Mouse (Mus musculus) gastrocnemius, adult 18-20 months (tissue): ENCODE results near the gene Zbtb25. TPM values are rescaled to one million over a fixed set of nuclear protein-coding genes. Genes with fewer than 3 reads are reported as not detected.

Source experiments
- DNase-seq: peaks from one replicate; pipeline ENCODE4 v3.0.0; 2021; ENCODE audit warnings: low spot score
- total RNA-seq, 2 experiments: library from RNA; stranded (reverse); gene quantifications; 2 replicates each; pipeline ENCODE4 v1.2.3; 2021

Zbtb25 gene
- total RNA-seq, 2 experiments from 2014 or later = 5.8 to 8.5 TPM

DNA sequence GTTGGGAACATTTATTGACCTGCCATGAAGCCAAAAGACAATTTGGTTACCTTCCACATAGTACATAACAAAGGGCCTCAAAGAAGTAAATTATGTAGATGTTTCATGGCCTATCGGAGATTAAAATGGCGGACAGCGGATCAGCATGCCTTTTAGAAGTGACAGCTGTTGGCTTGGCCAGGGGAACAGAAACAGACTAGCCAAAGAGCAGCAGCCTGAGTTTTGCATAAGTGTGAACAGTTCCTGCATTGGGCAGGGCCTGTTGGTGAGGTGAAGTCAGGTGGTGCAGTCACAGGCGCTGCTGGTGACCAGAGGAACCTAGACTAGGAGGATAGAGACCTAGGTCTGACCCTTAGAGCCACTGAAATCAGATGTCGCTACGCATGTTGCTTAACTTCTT, 7.7 kb upstream of the Zbtb25 start:
- no peak for DNase-seq

DNA sequence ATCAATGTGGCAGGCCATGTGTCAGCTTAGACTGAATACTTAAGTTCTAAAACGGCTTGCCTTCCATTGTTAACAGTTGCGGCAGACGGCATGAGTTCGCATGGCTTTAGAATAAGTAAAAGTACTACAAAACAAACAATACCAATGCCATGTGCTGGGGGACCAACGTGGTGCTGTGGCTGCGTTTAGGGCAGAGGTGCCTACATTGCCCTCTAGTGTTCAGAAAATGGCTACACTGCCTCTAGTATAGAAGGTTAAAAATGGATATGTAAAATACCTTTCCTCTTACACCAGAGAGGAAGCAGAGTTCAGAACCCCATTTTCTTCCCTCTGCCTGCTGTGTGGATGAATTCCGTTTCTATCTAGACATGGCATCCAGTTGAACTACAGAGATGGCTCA, 7.2 kb upstream of the Zbtb25 start:
- DNase-seq = no peak

DNA sequence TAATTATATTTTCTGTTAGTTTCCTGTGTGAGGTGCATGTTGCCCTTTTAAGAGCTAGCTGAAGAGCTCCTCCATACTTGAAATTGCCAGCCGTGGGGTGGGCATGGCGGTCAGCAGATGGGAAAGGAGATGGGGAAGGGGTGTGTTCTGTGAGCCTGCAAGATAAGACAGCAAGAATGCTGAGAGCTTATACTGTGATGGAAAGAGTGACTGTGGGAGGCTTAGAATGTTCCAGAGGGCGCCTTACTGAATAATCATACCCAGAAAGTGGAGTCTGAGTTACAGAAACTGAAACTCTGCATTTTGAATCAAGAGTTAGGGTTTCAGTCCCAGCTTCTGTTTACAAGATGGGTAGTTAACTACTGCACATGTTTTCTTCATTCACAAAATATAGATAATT, 6.1 kb upstream of the Zbtb25 start:
- no peak for DNase-seq

DNA sequence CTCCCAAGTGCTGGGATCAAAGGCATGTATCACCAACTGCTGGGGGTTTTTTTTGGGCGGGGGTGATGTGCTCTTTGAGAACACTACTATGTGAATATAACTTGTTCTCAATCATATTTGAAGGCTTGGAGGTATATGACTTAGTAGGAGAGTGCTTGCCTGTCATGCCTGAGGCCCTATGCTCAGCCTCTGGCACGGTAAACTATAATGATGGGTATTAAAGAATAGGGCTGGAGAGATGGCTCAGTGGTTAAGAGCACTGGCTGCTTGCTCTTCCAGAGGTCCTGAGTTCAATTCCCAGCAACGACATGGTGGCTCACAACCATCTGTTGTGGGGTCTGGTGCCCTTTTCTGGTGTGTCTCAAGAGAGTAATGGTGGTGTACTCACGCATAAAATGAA, 5.5 kb upstream of the Zbtb25 start:
- DNase-seq = no peak

DNA sequence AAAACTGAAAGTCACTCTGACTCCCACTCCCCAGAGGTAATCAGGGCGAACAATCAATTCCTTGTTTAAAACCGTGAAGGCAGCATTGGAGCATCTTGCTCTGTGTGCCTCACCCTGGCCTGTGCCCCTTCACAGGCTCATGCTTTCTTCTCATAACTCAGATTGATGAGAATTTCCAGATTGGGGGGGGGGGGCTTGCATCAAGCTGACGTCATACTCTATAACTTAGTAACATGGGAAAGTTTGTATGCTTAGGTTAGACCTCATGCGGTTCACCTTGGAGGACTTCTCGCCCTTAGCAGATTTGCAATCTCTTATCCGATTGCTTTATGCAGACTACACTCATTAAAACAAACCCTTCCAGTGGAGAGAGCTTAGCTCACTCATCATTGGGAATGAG, 4.6 kb upstream of the Zbtb25 start:
- no peak for DNase-seq

DNA sequence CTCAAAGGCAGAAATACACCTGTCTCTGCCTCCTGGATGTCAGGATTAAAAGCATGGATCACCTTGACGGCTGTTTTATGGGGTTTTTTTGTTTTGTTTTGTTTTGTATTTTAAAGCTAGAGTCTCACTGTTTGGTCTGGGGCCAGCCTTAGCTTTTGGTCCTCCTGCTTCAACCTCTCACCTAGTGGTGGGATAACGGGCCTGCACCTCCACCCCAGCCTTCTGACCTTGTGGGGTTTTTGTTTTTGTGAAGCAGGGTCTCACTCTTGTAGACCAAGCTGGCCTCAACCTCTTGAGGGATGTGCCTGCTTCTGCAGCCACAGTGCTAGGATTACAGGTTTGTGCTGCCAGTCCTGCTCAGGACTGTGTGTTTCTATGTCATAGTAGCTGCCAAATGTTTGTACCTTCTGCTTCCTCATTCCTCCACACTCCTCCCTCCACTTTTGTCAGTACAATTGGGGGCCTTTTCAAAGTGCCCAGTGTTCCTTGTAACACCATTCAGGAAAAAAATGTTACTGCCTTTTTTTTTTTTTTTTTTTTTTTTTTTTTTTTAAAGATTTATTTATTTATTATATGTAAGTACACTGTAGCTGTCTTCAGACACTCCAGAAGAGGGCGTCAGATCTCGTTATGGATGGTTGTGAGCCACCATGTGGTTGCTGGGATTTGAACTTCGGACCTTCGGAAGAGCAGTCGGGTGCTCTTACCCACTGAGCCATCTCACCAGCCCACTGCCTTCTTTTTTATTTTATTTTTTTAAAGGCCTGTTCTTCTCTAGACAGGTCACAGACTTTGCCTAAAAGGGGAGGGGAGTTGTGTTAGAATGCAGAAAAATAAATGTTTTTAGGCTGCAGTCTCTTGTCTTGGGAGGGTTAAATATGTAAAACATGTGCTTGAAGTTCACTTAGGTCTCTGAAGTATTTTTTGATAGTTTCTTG, 3.7 kb upstream of the Zbtb25 start:
- DNase-seq = no peak

DNA sequence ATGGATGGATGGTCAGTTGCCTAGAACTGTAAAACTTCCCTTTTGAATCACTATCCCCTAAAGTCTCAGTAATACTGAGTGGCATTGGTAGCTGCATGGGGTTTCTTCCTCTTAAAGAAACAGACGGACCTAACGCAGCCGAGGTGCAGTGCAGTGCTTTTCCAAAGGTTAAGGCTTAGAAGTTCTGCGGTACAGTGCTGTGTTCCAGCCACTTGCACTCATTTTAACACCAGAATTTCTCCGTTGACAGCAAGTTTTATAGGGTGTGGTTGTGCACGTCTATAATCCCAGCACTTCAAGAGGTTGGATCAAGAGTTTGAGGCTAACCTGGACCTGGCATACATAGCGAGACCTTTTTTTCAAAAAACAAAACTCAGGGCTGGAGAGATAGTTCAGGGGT, 2.6 kb upstream of the Zbtb25 start:
- no peak for DNase-seq

DNA sequence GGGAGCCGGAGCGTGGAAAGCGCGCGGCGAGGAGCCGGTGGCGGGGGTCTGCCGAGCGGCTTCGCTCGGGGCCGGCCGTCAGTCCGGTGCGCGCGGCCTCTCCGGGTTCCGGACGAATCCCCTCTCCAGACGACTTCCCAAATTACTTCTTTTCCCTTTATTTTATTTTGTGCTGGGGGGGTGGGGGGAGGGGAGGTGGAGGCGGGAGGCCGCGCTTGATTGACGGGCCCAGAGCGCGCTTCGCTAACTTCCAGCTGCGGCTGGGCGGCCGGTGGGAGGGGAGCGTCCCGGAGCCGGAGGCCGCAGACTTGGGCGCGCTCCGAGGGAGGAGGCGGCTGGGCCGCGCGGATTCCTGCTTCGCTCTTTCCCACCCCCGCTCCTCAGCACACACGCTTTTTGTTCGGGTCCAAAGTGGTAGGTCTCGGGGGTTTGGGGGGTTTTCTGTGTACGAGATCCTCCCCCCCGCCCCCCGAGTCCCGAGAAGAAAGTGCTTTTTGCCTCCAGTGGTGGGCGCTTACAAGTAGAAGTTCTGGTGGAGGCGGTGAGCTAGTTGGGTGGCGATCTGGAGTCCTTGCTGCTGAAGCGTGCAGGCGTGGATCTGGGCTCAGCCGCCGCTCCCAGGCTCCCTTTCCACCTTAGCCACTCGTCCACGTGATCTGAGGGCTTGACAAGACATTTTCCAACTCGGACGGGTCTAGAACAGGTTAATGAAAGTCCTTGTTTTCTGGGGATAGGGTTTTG, 1.6 kb upstream of the Zbtb25 start:
- DNase-seq = peak; percentile 79

DNA sequence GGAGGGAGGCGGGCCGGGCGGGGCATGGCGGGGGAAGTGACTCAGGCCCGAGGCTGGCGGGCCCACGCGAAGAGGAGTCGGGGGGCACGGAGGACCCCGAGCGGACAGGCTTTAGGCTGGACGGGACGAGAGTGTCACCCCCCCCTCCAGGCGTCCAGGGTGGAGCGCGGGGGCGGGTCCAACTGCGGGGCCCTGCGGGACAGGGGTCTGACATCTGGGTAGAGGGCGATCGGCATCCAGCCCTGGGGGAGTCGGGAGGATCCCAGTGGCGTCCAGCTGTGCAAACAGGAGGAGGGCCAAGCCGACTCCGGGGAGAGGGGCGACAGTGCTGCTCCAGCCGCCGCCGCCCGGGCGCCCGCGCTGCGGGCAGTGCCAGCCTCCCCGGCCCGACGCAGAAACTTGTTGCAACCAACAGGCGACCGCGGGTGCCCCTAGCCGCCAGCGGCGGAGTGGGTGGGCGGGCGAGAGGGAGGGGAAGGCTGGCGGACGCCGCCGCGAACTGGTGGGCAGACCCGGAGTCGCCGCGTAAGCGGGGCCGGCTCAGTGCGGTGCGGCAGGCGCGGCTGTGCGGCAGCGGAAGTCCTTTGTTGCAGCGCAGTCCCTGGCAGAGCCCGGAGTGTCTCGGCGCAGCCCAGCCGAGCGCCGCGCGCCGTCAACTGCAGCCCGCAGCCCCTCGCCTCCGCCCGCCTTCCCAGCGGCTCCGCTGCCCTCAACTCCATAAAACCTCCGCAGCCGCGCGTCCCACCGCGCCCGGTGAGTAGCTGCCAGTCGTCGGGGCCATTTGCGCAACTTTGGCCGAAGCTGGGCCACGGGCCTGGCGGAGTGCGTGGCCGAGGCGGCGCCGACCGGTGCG, 802 bp upstream of the Zbtb25 start, which contains the start of gene Zbtb1:
Gene Zbtb1, plus strand, starts transcription at position 289 of the 853 bp plus-strand sequence.
- DNase-seq = peak; percentile 68

DNA sequence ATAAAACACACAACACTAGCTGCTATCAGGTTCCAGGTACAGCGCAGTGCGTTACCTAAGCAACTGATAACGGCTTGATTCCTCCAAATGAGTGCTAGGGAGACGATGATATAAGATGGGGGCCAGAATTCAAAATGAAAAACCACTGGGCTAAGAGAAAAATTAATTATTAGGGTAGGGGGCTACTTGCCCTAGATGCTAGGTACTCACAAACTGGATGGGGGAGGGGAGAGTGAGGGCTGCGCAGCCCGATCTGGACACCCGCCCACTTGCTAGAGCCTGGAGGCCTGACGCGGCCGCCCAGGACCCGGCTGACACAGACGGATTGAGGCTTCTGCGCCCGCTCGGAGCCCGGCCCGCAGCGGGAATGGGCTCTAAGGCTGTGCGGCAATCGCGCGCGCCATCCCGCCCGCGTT, 604 bp downstream of the Zbtb25 start:
- DNase-seq = no peak

DNA sequence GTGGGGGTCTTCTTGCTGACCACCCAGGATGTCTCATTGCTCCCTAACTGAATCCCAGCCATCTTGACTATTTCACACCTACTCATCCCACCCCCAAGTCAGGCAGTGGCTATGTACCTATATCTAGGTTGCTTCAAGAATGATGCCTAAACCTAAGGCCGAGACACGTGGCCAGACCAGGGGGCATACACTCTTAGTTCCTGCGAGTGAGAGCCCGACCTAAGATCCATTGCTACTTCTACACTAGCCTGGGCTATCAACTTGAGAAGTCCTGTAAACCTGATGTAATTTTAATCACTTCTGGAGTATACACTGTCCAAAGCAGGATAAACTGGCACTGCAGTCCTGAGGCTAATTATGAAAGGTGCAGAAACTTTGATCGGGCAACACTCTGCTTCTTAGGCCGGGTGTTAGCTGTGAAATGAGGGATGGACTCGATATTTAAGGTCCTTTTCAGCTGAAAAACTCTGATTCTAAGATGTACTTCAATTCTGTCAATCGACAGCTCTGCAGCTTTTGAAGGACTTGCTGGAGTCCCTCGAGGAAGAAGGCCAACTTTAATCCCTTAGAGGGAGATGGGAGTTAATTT, 1.1 kb downstream of the Zbtb25 start:
- no peak for DNase-seq

DNA sequence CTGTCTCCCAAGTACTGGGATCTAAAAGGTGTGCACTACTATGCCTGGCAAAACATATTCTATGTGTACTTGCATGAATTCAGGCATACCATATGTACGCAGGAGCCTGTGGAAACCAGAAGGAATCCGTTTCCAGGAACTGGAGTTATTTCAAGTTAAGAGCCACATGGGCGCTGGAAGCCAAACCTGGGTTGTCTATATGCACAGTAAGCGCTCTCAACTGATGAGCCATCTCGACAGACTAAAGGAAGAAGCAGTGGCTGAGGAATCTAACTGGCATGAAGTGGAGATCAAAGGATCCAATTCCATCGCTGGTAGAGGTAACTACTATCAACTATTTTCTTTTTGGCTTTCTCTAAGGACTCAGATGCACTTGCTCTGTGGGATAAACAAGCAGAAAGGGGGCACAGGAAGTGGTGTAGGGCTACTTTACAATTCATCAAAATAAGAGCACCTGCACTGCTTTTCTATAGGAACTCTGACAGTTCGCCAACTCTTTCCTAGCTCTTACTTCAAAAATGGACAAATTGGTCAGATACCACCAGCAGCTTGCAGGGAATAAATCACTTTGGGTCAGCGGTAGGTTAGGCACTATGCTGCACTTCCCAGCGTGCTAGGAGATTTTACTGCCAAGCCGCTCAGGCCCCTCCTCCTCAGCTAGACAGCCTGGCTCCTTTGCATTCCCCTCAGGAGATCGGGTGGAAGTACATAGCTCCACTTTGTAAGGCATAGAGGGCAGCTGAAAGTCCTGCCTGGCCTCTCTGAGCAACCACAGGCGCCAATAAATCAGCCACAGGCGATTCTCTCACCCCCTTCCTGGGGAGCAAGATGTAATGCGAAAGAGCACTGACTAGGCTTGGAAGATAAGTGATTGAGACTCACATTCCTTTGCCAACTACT, 2.1 kb downstream of the Zbtb25 start:
- peak; percentile 21 for DNase-seq

DNA sequence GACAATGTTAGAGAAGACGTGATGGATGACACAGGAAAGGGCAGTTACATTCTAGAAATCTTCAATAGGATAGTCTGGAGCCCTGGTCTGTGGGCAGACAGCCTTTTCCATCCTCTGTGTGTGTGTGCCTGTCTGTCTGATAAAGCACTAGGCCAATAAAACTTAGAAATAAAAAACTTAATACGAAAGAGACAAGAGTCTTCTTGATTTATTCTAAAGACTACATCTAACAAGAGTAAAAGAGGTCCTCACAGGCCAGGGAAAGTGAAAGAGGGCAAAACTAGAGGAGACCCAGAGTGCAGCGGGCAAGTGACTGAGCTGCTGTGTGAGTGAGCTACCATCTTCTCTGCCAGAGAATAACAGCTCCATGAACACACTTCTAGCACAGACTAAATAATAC, 3.1 kb downstream of the Zbtb25 start:
- no peak for DNase-seq

DNA sequence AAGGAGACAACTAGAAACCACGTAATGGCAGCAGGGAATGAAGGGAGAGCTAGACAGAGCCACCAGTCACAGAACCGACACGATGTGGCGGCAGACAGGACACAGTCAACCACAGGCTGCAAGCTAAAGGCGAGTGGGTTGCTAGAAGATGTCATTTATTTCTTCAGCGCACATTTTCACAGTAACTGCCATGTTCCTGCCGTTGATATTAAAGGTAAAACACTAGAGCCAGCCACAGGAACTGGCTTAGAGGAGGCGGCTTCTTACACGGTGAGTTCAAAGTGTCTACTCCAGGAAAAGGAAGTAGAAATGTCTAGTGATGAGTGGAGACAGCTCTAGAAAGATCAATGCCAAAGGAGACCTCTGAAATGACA, 7.1 kb downstream of the Zbtb25 start:
- DNase-seq = no peak

DNA sequence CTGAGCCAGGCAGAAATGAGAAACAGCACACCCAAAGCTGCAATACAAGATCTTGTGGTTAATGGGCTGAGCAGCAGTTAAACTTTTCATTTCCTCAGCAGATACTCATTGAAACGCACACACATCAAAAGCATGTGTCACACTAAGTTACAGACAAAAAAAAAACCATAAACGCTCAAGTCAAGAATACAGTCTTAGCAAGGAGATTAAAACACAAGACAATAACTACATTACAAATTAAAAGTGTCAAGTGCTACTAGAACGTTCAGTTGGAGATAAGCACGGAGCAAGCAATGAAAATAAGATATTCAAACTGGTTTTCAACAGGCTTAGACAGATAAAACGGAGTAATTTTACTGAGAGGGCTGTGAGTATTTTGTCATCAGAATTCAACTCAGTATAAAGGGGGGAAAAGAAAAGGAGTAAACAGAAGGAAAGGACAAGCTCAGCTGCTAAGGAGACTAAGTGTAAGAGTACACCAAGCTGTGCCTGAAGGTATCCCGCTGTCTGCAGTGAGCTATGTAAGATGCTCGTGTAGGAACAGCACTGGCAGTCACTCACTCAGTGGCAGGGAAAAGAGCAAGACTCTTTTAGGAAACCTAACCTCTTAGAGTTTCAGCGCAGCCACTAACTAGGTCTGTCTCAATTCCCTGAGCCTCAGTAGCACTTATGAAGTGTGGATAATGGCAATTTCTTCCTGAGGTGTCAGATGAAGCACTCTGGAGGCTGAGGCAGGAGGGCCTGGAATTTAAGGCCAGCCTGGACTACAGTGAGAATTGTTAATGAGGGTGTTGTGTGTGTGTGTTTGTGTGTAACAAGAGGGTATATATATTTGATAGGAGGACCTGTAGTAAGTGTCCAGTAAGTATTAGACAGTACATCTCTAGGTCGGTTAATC, 7.7 kb downstream of the Zbtb25 start:
- no peak for DNase-seq

DNA sequence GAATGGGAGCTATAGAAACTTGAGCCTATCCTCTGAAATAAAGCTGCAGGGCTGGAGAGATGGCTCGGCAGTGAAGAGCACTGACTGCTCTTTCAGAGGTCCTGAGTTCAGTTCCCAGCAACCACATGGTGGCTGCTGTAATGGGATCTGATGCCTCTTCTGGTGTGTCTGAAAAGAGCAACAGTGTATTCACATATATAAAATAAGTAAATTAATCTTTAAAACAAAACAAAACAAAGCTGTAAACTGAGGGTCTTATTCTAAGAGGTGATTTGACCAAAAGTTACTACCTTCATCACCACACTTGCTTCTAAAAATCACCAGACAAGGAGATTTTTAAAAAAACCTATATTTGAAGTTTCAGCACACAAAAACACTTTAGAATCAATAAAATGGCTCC, 8.5 kb downstream of the Zbtb25 start:
- DNase-seq = no peak

DNA sequence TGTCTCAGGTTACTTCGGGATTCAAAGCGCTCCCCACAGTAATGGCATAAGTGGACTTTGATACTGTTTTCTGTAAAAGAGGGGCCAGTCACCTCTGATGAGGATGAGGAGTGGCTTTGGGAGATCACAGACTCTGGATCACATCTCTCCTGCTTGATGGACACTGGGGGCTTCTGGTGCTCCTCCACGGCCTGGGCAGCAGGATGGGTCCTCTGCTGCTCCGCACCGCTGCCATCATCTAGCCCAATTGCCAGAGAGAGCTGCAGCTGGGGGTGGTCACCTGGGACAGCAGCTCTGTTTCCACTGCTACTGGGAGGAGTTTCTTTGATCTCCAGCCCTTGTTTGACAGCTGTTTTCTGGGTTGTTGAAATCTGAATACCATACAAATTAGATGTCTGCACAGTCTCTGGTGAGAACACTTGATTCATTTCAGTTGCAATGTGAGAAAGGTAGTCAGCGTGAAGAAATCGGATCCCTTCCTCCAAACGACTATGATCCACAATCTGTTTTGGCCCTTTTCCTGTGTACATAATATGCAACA, 19.7 kb downstream of the Zbtb25 start:
- no peak for DNase-seq

DNA sequence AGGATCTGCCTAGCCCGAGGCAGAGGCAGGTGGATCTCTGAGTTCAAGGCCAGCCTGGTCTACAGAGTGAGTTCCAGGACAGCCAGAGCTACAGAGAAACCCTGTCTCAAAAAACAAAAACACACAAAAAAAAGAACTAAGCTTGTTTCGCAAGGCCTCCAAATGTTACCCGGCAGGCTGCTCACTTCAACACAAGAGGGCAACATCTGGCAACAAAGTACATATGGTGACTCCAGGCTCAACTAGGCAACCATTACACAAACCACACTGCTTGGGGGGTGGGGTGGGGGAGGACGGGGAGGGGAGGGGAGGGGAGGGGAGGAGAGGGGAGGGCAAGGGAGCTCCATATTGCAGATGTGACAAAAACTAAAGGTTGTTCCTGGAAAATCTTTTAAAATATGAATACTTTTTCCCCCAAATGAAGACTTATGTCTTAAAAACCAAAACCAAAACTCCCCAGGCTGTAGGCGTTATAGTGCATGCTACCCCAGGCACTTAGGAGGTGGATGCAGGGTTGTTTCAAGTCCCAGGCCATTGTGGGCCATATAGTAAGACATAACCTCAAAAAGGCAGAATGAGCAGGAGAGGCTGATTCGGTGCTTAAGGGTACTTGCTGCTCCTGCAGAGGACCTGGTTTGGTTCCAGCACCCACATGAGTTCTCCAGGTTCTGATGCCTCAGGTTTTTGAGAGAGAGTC, 23.5 kb downstream of the Zbtb25 start:
- no peak for DNase-seq
